Mouse (Mus musculus) G1E (cell line): ENCODE measurements around the gene Hexa.

Experiments used
- CTCF ChIP-seq: IDR thresholded peaks from 2 replicates; pipeline ENCODE4 v1.5.1; 2012; ENCODE audit warnings: low read depth, low read length, inconsistent platforms, mixed read lengths
- GATA1 ChIP-seq: IDR thresholded peaks from 2 replicates; pipeline ENCODE4 v1.6.1; 2012; ENCODE audit warnings: borderline replicate concordance, low read length, inconsistent platforms, mixed read lengths
- GATA2 ChIP-seq: IDR thresholded peaks from 2 replicates; pipeline ENCODE4 v1.6.1; 2012; ENCODE audit warnings: low read depth, low read length, inconsistent platforms, borderline replicate concordance
- TAL1 ChIP-seq: conservative IDR thresholded peaks from 2 replicates; pipeline ENCODE4 v1.6.1; 2012; ENCODE audit warnings: low read depth, low read length, inconsistent platforms, mixed read lengths

DNA sequence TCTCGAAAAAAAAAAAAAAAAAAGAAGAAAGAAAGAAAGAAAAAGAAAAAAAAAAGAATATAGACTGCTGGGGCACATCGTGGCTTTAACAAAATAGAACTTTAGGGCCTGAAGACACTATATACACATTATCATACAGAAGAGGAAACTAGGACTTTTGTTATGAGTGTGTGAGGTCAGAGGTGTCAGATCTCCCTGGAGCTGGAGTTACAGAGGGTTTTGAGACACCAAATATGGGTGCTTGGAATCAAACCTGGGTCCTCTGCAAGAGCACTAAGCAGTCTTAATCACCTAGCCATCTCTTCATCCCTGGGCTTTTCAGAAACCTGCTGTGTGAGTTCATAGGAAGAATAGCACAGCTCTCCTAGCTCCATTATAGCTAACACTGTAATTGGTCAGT, 5.9 kb upstream of the Hexa start:
- TF ChIP-seq CTCF (no peak), GATA1 (no peak), GATA2 (no peak), TAL1 (no peak)
